In the genomic region with DNA sequence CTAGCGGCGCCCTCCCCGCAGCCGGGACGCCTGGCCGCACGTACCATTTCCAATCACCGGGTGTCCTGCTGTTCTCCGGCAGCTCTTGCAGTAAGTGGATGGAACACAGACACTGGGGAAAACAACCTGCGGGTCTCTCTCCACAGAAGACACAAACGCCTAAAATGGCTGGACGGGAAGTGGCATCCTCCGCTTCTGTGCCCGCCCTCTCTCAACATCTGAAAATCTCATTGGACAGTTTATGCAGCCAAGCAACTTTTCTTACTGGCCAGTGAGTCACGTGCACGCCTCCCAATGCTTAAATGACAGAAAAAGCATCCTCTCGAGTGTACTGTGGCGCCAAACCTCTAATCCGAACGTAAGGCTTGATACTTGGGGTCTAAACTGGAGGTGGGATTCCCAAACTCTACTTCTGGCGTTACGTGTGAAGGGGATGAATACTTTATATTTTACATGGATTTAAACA, we compare ENCODE assay signal across 8 mouse cellular contexts. TPM values are rescaled to one million over a fixed set of nuclear protein-coding genes. Genes with fewer than 3 reads are reported as not detected.
DNase-seq lines count a peak whose midpoint lies in the region; ATAC-seq and TF ChIP-seq lines count a peak whose summit lies in the region.

A gene (minus strand): TSS at position 194 of the 466 bp plus-strand sequence.

- peak within 1 kb of the TSS; percentile 99 for H3K4me3 ChIP-seq in heart, embryonic 12.5 days
- H3K4me3 ChIP-seq in kidney, postnatal 0 days (replicated peaks; ENCODE audit: low read depth, low read length): peak within 1 kb of the TSS; percentile 94
- peak within 1 kb of the TSS; percentile 88 for H3K4me3 ChIP-seq in liver, embryonic 11.5 days (ENCODE audit: low read depth, low read length)
- H3K4me3 ChIP-seq in stomach, embryonic 14.5 days (ENCODE audit: low read depth, low read length): peak within 1 kb of the TSS; percentile 78

- ATAC-seq in erythroid progenitor cell, adult 5-6 weeks (replicated peaks; ENCODE audit: low FRiP score, poor library complexity, severe bottlenecking): peak; percentile 98
- peak; percentile 96 for ATAC-seq in heart, embryonic 12.5 days (ENCODE audit: insufficient number of reproducible peaks, low FRiP score)
- ATAC-seq in kidney, postnatal 0 days (replicated peaks; ENCODE audit: low FRiP score, low read depth): peak; percentile 96
- peak; percentile 98 for ATAC-seq in liver, embryonic 11.5 days (replicated peaks; ENCODE audit: low FRiP score)
- peak; percentile 95 for ATAC-seq in stomach, embryonic 14.5 days (ENCODE audit: insufficient number of reproducible peaks, insufficient read depth, low FRiP score, low read depth)

- peak within 1 kb of the TSS; percentile 80 for H3K4me2 ChIP-seq in heart, embryonic 12.5 days
- H3K4me2 ChIP-seq in kidney, postnatal 0 days (ENCODE audit: low read length): peak within 1 kb of the TSS; percentile 65
- peak within 1 kb of the TSS; percentile 87 for H3K4me2 ChIP-seq in liver, embryonic 11.5 days
- peak within 1 kb of the TSS; percentile 76 for H3K4me2 ChIP-seq in stomach, embryonic 14.5 days (replicated peaks; ENCODE audit: low read depth, low read length)

- peaks cover 17% of the 10 kb centered on the region for H3K4me1 ChIP-seq in heart, embryonic 12.5 days (replicated peaks)
- H3K4me1 ChIP-seq in kidney, postnatal 0 days (replicated peaks; ENCODE audit: insufficient read depth, low read length): peaks cover 18% of the 10 kb centered on the region
- H3K4me1 ChIP-seq in liver, embryonic 11.5 days (replicated peaks; ENCODE audit: control insufficient read depth, insufficient read depth, low read length): peaks cover 16% of the 10 kb centered on the region
- peaks cover 12% of the 10 kb centered on the region for H3K4me1 ChIP-seq in stomach, embryonic 14.5 days (ENCODE audit: control insufficient read depth, insufficient read depth, low read length)

- no peak for TF ChIP-seq CTCF in kidney, postnatal 0 days (IDR thresholded peaks at IDR 0.05; ENCODE audit: low read depth)

- peak; percentile 92 for DNase-seq in CD4-positive helper T cell, adult 2 months (ENCODE audit: low read depth, low spot score)
- DNase-seq in brain, embryonic 18.5 days (ENCODE audit: low read depth, low spot score): peak; percentile 90
- peak; percentile 98 for DNase-seq in kidney, postnatal 0 days (ENCODE audit: low spot score)
- DNase-seq in liver, embryonic 11.5 days (ENCODE audit: low spot score): peak; percentile 79
- DNase-seq in naive thymus-derived CD4-positive, alpha-beta T cell, adult 2 months (ENCODE audit: low read depth): peak; percentile 92

- WGBS in heart, embryonic 12.5 days: under 1% methylated on average over 22 of the region's 22 CpGs
- under 1% methylated on average over 22 of the region's 22 CpGs for WGBS in kidney, postnatal 0 days
- under 1% methylated on average over 22 of the region's 22 CpGs for WGBS in liver, embryonic 11.5 days
- WGBS in stomach, embryonic 14.5 days: under 1% methylated on average over 22 of the region's 22 CpGs

- peak within 1 kb of the TSS; percentile 98 for H3K27ac ChIP-seq in heart, embryonic 12.5 days (ENCODE audit: poor library complexity, severe bottlenecking)
- peak within 1 kb of the TSS; percentile 98 for H3K27ac ChIP-seq in kidney, postnatal 0 days
- peak within 1 kb of the TSS; percentile 91 for H3K27ac ChIP-seq in liver, embryonic 11.5 days (ENCODE audit: low read depth, low read length)
- peak within 1 kb of the TSS; percentile 94 for H3K27ac ChIP-seq in stomach, embryonic 14.5 days (ENCODE audit: low read length)

- peak within 1 kb of the TSS; percentile 99 for H3K9ac ChIP-seq in heart, embryonic 12.5 days
- peak within 1 kb of the TSS; percentile 95 for H3K9ac ChIP-seq in kidney, postnatal 0 days (ENCODE audit: low read depth, low read length)
- H3K9ac ChIP-seq in liver, embryonic 11.5 days (ENCODE audit: low read depth, low read length): peak within 1 kb of the TSS; percentile 96
- H3K9ac ChIP-seq in stomach, embryonic 14.5 days (replicated peaks; ENCODE audit: low read depth, low read length): peak within 1 kb of the TSS; percentile 91

- H3K9me3 ChIP-seq in heart, embryonic 12.5 days (replicated peaks): no peaks in the 10 kb centered on the region
- no peaks in the 10 kb centered on the region for H3K9me3 ChIP-seq in kidney, postnatal 0 days (replicated peaks; ENCODE audit: low read length)
- H3K9me3 ChIP-seq in liver, embryonic 11.5 days (ENCODE audit: control insufficient read depth, low read length): no peaks in the 10 kb centered on the region
- H3K9me3 ChIP-seq in stomach, embryonic 14.5 days (ENCODE audit: control insufficient read depth, low read depth, low read length): no peaks in the 10 kb centered on the region

- no peaks in the 10 kb centered on the region for H3K27me3 ChIP-seq in heart, embryonic 12.5 days (replicated peaks)
- no peaks in the 10 kb centered on the region for H3K27me3 ChIP-seq in kidney, postnatal 0 days (ENCODE audit: insufficient read depth, low read length)
- H3K27me3 ChIP-seq in liver, embryonic 11.5 days (replicated peaks; ENCODE audit: control insufficient read depth, insufficient read depth, low read length): no peaks in the 10 kb centered on the region
- H3K27me3 ChIP-seq in stomach, embryonic 14.5 days (ENCODE audit: control insufficient read depth, insufficient read depth, low read length): no peaks in the 10 kb centered on the region

- peaks cover 28% of the 10 kb centered on the region for H3K36me3 ChIP-seq in heart, embryonic 12.5 days
- no peaks in the 10 kb centered on the region for H3K36me3 ChIP-seq in kidney, postnatal 0 days (ENCODE audit: insufficient read depth, low read length)
- peaks cover 15% of the 10 kb centered on the region for H3K36me3 ChIP-seq in liver, embryonic 11.5 days (ENCODE audit: control insufficient read depth, insufficient read depth, low read length)
- peaks cover 10% of the 10 kb centered on the region; the same call in 1 of the 2 replicates for H3K36me3 ChIP-seq in stomach, embryonic 14.5 days (ENCODE audit: control insufficient read depth, insufficient read depth, low read length)

RNA-seq across cellular contexts. Expression of the gene that starts here (rescaled TPM):
- 67.1 and 71.0 TPM in 2 replicates for total RNA-seq in erythroid progenitor cell, adult 5-6 weeks (2015; ENCODE audit: low replicate concordance)
- 39.3 and 51.0 TPM in 2 replicates for total RNA-seq in erythroid progenitor cell, adult 5-6 weeks (2017; ENCODE audit: low replicate concordance)
- 27.6 and 28.5 TPM in 2 replicates for polyA plus RNA-seq in heart, embryonic 12.5 days (2016; fragmentation: Nextera tagmentation; extraction: Ambion mirVana)
- polyA plus RNA-seq in kidney, postnatal 0 days (2015; fragmentation: Nextera tagmentation; extraction: Ambion mirVana): 31.3 and 33.4 TPM in 2 replicates
- 24.7 and 25.3 TPM in 2 replicates for polyA plus RNA-seq in liver, embryonic 11.5 days (2014; fragmentation: Nextera tagmentation; extraction: Ambion mirVana)
- 61.9 and 62.0 TPM in 2 replicates for polyA plus RNA-seq in stomach, embryonic 14.5 days (2014; fragmentation: Nextera tagmentation; extraction: Ambion mirVana)

Comparison
In these comparisons a context has a peak if more than half of its experiments do, and no peak if none do; other contexts are left out.
1. Peak in every context shown above with its lines: DNase-seq, ATAC-seq, H3K4me3 ChIP-seq and H3K27ac ChIP-seq.